Mouse (Mus musculus): ENCODE data around the gene Ppp2r2d. TPM values are rescaled to one million over a fixed set of nuclear protein-coding genes. Genes with fewer than 3 reads are reported as not detected.
A peak's percentile ranks its signal among the peaks of the same experiment; 100 is the strongest.

Ppp2r2d gene
- total and polyA plus RNA-seq, 2 experiments from 2014 or later = 27.8 to 31.7 TPM

DNA sequence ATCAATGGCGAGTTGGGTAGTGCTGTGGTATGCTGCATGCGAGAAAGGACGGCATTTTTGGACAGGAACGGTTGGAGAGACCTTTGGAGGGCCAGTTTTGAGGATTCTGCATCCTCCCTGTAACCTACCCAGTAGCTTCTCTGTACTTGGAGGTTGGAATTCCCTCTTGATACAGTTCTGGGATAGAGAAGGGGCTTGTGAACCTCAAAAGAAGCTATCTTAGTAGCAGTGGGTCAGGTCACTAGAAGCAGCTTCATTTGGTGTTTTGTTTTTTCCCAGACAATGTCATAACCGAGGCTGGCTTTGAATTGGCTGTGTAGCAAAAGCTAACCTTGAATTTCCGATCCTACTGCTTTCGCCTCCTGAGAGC, 64.3 kb downstream of the Ppp2r2d start:
- H3K4me1 ChIP-seq (ENCODE audit: control insufficient read depth, insufficient read depth) = peaks cover 26% of the 10 kb centered on the region
- H3K4me3 ChIP-seq (ENCODE audit: low read depth, low read length) = peak overlapping the region; percentile 94
- H3K36me3 ChIP-seq (replicated peaks; ENCODE audit: control insufficient read depth, insufficient read depth, low read length) = no peaks in the 10 kb centered on the region
- H3K27ac ChIP-seq (ENCODE audit: low read depth) = peak overlapping the region; percentile 94
- peak overlapping the region; percentile 94; the same call in 1 of the 2 replicates for H3K9ac ChIP-seq (replicated peaks; ENCODE audit: low read depth, low read length)
- no peaks in the 10 kb centered on the region for H3K9me3 ChIP-seq (replicated peaks; ENCODE audit: control insufficient read depth, low read length)
- H3K27me3 ChIP-seq (ENCODE audit: control insufficient read depth, insufficient read depth, low read length) = no peaks in the 10 kb centered on the region
- no peak for ATAC-seq (ENCODE audit: insufficient read depth, low read depth)
- 28% methylated on average over 7 of the region's 7 CpGs for WGBS
- no peak for TF ChIP-seq CTCF (IDR thresholded peaks at IDR 0.05; ENCODE audit: low read depth)
- TF ChIP-seq EP300 (IDR thresholded peaks at IDR 0.05; ENCODE audit: low read depth) = no peak
- DNase-seq (ENCODE audit: low spot score) = no peak
- H3K4me2 ChIP-seq (ENCODE audit: low read depth, low read length) = peak overlapping the region; percentile 73

DNA sequence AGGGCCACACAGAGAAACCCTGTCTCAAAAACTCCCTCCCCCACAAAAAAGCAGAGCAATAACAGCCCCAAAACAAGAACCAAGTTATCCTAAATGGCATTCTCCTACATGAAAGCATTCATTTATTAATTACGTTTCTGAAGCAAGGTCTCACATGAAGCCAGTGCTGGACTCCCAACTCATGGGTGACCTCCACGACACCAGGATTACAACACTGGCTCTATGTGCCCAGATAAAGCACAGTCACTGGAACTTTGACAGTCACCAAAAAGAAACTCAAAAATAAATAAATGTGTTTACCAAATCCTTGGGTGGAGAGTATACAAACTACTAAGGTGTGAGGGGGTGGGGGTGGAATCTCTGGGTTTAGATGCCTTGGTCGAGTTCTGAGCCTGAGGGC, 67.7 kb downstream of the Ppp2r2d start:
- Histone ChIP-seq H3K36me3 (replicated peaks; ENCODE audit: control insufficient read depth, insufficient read depth, low read length) (no peaks in the 10 kb centered on the region), H3K9ac (replicated peaks; ENCODE audit: low read depth, low read length) (no peak overlapping the region), H3K27me3 (ENCODE audit: control insufficient read depth, insufficient read depth, low read length) (no peaks in the 10 kb centered on the region), H3K4me2 (ENCODE audit: low read depth, low read length) (no peak overlapping the region), H3K27ac (ENCODE audit: low read depth) (no peak overlapping the region), H3K4me3 (ENCODE audit: low read depth, low read length) (no peak overlapping the region), H3K9me3 (replicated peaks; ENCODE audit: control insufficient read depth, low read length) (no peaks in the 10 kb centered on the region), H3K4me1 (ENCODE audit: control insufficient read depth, insufficient read depth) (peaks cover 4% of the 10 kb centered on the region; the same call in 1 of the 2 replicates)
- WGBS = 76% methylated on average over 3 of the region's 3 CpGs
- TF ChIP-seq CTCF (IDR thresholded peaks at IDR 0.05; ENCODE audit: low read depth) (no peak), EP300 (IDR thresholded peaks at IDR 0.05; ENCODE audit: low read depth) (no peak)
- ATAC-seq (ENCODE audit: insufficient read depth, low read depth) (no peak), DNase-seq (ENCODE audit: low spot score) (no peak)

DNA sequence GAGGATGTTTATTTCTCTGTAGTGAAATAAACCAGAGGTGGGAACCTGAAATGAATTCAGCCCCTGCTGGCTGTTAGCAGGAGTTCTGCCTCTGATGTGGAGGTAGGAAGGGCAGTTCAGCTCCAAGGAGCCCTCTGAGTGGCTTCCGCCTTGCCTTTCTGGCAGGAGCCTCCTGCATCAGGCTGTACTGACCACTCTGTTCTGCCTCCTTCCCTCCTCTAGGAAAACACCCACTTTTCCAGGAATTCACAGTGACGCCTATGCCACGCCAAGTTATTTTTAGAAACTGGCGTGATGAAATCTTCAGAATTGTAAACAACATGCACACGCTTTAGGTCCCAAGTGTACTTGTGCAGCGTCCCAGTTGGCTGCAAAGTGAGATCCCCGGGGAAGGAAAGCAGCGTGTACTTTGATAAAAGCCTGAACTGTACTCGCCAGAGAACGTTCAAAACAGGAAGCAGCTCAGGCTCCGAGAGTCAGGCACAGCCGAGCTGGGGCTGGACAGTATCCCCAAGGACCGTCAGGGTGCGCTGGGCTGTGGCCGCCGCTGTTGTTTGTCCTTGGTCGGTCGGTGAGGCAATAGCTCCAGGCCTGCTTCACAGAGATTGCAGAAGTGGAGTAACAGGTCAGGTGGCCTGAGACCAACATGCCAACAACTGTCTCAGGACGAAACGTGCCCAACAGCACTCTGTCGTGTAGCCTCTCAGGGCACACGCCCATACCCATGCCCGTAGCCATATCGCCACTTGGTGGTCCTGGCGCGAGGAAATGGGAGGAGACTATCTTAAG, 73.5 kb downstream of the Ppp2r2d start:
- no peaks in the 10 kb centered on the region for H3K9me3 ChIP-seq (replicated peaks; ENCODE audit: control insufficient read depth, low read length)
- under 1% methylated on average over 26 of the region's 26 CpGs for WGBS
- H3K9ac ChIP-seq (replicated peaks; ENCODE audit: low read depth, low read length) = peak overlapping the region; percentile 35; the same call in 1 of the 2 replicates
- H3K4me2 ChIP-seq (ENCODE audit: low read depth, low read length) = peak overlapping the region; percentile 56
- TF ChIP-seq CTCF (IDR thresholded peaks at IDR 0.05; ENCODE audit: low read depth) = peak; percentile 40
- TF ChIP-seq EP300 (IDR thresholded peaks at IDR 0.05; ENCODE audit: low read depth) = peak; percentile 100
- peak overlapping the region; percentile 94 for H3K27ac ChIP-seq (ENCODE audit: low read depth)
- peak overlapping the region; percentile 36 for H3K4me3 ChIP-seq (ENCODE audit: low read depth, low read length)
- ATAC-seq (ENCODE audit: insufficient read depth, low read depth) (peak; percentile 93), DNase-seq (ENCODE audit: low spot score) (peak; percentile 96)
- no peaks in the 10 kb centered on the region for H3K27me3 ChIP-seq (ENCODE audit: control insufficient read depth, insufficient read depth, low read length)
- no peaks in the 10 kb centered on the region for H3K36me3 ChIP-seq (replicated peaks; ENCODE audit: control insufficient read depth, insufficient read depth, low read length)
- H3K4me1 ChIP-seq (ENCODE audit: control insufficient read depth, insufficient read depth) = peaks cover 5% of the 10 kb centered on the region; the same call in 1 of the 2 replicates

- ATAC-seq (ENCODE audit: insufficient read depth, low read depth) (no peak), DNase-seq (ENCODE audit: low spot score) (no peak)
- no peaks in the 10 kb centered on the region for H3K27me3 ChIP-seq (ENCODE audit: control insufficient read depth, insufficient read depth, low read length)
- no peaks in the 10 kb centered on the region for H3K9me3 ChIP-seq (replicated peaks; ENCODE audit: control insufficient read depth, low read length)
- H3K4me2 ChIP-seq (ENCODE audit: low read depth, low read length) = no peak overlapping the region
- no peak overlapping the region for H3K4me3 ChIP-seq (ENCODE audit: low read depth, low read length)
- H3K4me1 ChIP-seq (ENCODE audit: control insufficient read depth, insufficient read depth) = peaks cover 5% of the 10 kb centered on the region; the same call in 1 of the 2 replicates
- WGBS = 86% methylated on average over 8 of the region's 8 CpGs
- H3K27ac ChIP-seq (ENCODE audit: low read depth) = no peak overlapping the region
- TF ChIP-seq EP300 (IDR thresholded peaks at IDR 0.05; ENCODE audit: low read depth) = no peak
- TF ChIP-seq CTCF (IDR thresholded peaks at IDR 0.05; ENCODE audit: low read depth) = no peak
- H3K36me3 ChIP-seq (replicated peaks; ENCODE audit: control insufficient read depth, insufficient read depth, low read length) = no peaks in the 10 kb centered on the region
- no peak overlapping the region for H3K9ac ChIP-seq (replicated peaks; ENCODE audit: low read depth, low read length)
Observed at GRCm38 (mm10) chr7:138921611-138922010, 75.7 kb downstream of the Ppp2r2d start.

GRCm38 (mm10) chr7:138923756-138924425, 78.0 kb downstream of the Ppp2r2d start:
- ATAC-seq (ENCODE audit: insufficient read depth, low read depth) = no peak

More at GRCm38 (mm10) chr7:138923756-138924425, 78.0 kb downstream of the Ppp2r2d start:
- WGBS = 13% methylated on average over 3 of the region's 3 CpGs
- Histone ChIP-seq H3K4me2 (ENCODE audit: low read depth, low read length) (no peak overlapping the region), H3K4me3 (ENCODE audit: low read depth, low read length) (no peak overlapping the region), H3K36me3 (replicated peaks; ENCODE audit: control insufficient read depth, insufficient read depth, low read length) (no peaks in the 10 kb centered on the region), H3K27me3 (ENCODE audit: control insufficient read depth, insufficient read depth, low read length) (no peaks in the 10 kb centered on the region), H3K27ac (ENCODE audit: low read depth) (no peak overlapping the region), H3K9ac (replicated peaks; ENCODE audit: low read depth, low read length) (no peak overlapping the region), H3K9me3 (replicated peaks; ENCODE audit: control insufficient read depth, low read length) (peaks cover 4% of the 10 kb centered on the region; the same call in 1 of the 2 replicates), H3K4me1 (ENCODE audit: control insufficient read depth, insufficient read depth) (peaks cover 5% of the 10 kb centered on the region; the same call in 1 of the 2 replicates)
- peak; percentile 49 for DNase-seq (ENCODE audit: low spot score)
- TF ChIP-seq CTCF (IDR thresholded peaks at IDR 0.05; ENCODE audit: low read depth) (peak; percentile 69), EP300 (IDR thresholded peaks at IDR 0.05; ENCODE audit: low read depth) (no peak)
